Mouse (Mus musculus) embryonic facial prominence, embryonic 10.5 days (tissue): ENCODE data around the gene Hist2h4. TPM values are rescaled to one million over a fixed set of nuclear protein-coding genes. Genes with fewer than 3 reads are reported as not detected.

Experiments
- DNase-seq: peaks from one replicate; pipeline ENCODE4 v3.0.0-alpha.2; 2017; ENCODE audit warnings: low spot score
- H3K27ac ChIP-seq: fragments of 300-500 bp; sonication (generic); replicated peaks from 2 replicates; pipeline ENCODE4 v1.5.1; 2016; ENCODE audit warnings: mild to moderate bottlenecking
- H3K27me3 ChIP-seq: fragments of 300-500 bp; sonication (generic); replicated peaks from 2 replicates; pipeline ENCODE4 v1.6.1; 2016; ENCODE audit warnings: low read depth, mild to moderate bottlenecking; ENCODE audit not compliant: poor library complexity, severe bottlenecking
- H3K36me3 ChIP-seq: fragments of 300-500 bp; sonication (generic); replicated peaks from 2 replicates; pipeline ENCODE4 v1.6.1; 2016; ENCODE audit warnings: mild to moderate bottlenecking, moderate library complexity
- H3K4me1 ChIP-seq: fragments of 300-500 bp; sonication (generic); 2 replicates; pipeline ENCODE4 v1.6.1; 2016
- H3K4me3 ChIP-seq: fragments of 300-500 bp; sonication (generic); 2 replicates; pipeline ENCODE4 v1.5.1; 2016; ENCODE audit warnings: mild to moderate bottlenecking, moderate library complexity
- H3K9me3 ChIP-seq: fragments of 300-500 bp; sonication (generic); 2 replicates; pipeline ENCODE4 v1.6.1; 2016; ENCODE audit warnings: mild to moderate bottlenecking
- WGBS: fragments of 180-500 bp; shearing (Covaris S2); methylation state at CpG from one replicate; pipeline ENCODE4 v1.1.7; 2016; 5-methylcytosine and 5-hydroxymethylcytosine counted together
- polyA plus RNA-seq: library from polyadenylated mRNA; unstranded; fragments of >200 nt; fragmentation: Nextera tagmentation; extraction: Ambion mirVana; gene quantifications from 2 replicates; pipeline ENCODE4 v1.2.1, GENCODE M21; 2016

The Hist2h4 gene
- polyA plus RNA-seq, 1 experiment from 2014 or later = 12.8 TPM

GRCm38 (mm10) chr3:96237335-96237903 is 25.7 kb downstream of the Hist2h4 start:
- 31% methylated on average over 7 of the region's 7 CpGs for WGBS
- Histone ChIP-seq H3K4me3 (peak overlapping the region; percentile 60), H3K4me1 (peaks cover 22% of the 10 kb centered on the region), H3K27me3 (no peaks in the 10 kb centered on the region), H3K9me3 (no peaks in the 10 kb centered on the region), H3K27ac (peak overlapping the region; percentile 90), H3K36me3 (no peaks in the 10 kb centered on the region)
- peak; percentile 52 for DNase-seq

GRCm38 (mm10) chr3:96236834-96237334 is 26.2 kb downstream of the Hist2h4 start:
- DNase-seq = peak; percentile 33
- H3K27ac ChIP-seq = peak overlapping the region; percentile 90
- no peaks in the 10 kb centered on the region for H3K27me3 ChIP-seq
- peaks cover 19% of the 10 kb centered on the region for H3K4me1 ChIP-seq
- no peaks in the 10 kb centered on the region for H3K36me3 ChIP-seq
- H3K9me3 ChIP-seq = no peaks in the 10 kb centered on the region
- 82% methylated on average over 4 of the region's 4 CpGs for WGBS
- peak overlapping the region; percentile 60 for H3K4me3 ChIP-seq

- WGBS = 52% methylated on average over 3 of the region's 3 CpGs
Measured at GRCm38 (mm10) chr3:96235836-96236235, 27.3 kb downstream of the Hist2h4 start.

GRCm38 (mm10) chr3:96234914-96235313 is 28.2 kb downstream of the Hist2h4 start:
- no peaks in the 10 kb centered on the region for H3K36me3 ChIP-seq
- no peaks in the 10 kb centered on the region for H3K27me3 ChIP-seq
- H3K27ac ChIP-seq = no peak overlapping the region
- no peak for DNase-seq
- WGBS = 88% methylated on average over 2 of the region's 2 CpGs
- H3K4me3 ChIP-seq = no peak overlapping the region
- H3K4me1 ChIP-seq = peaks cover 11% of the 10 kb centered on the region
- no peaks in the 10 kb centered on the region for H3K9me3 ChIP-seq

More at GRCm38 (mm10) chr3:96235836-96236235, 27.3 kb downstream of the Hist2h4 start:
- no peak overlapping the region; the same call in 1 of the 2 replicates for H3K4me3 ChIP-seq
- no peak for DNase-seq
- no peaks in the 10 kb centered on the region for H3K36me3 ChIP-seq
- H3K9me3 ChIP-seq = no peaks in the 10 kb centered on the region
- no peak overlapping the region; the same call in 1 of the 2 replicates for H3K27ac ChIP-seq
- peaks cover 16% of the 10 kb centered on the region for H3K4me1 ChIP-seq
- no peaks in the 10 kb centered on the region for H3K27me3 ChIP-seq

- no peaks in the 10 kb centered on the region for H3K9me3 ChIP-seq
- H3K4me3 ChIP-seq = no peak overlapping the region
Measured at GRCm38 (mm10) chr3:96231758-96232120, 31.4 kb downstream of the Hist2h4 start.

GRCm38 (mm10) chr3:96230910-96231757 is 32.0 kb downstream of the Hist2h4 start:
- H3K4me3 ChIP-seq = no peak overlapping the region
- peaks cover 17% of the 10 kb centered on the region for H3K4me1 ChIP-seq
- no peaks in the 10 kb centered on the region for H3K27me3 ChIP-seq
- H3K9me3 ChIP-seq = no peaks in the 10 kb centered on the region
- no peak for DNase-seq
- WGBS = 75% methylated on average over 4 of the region's 4 CpGs
- no peak overlapping the region for H3K27ac ChIP-seq
- H3K36me3 ChIP-seq = no peaks in the 10 kb centered on the region

More at GRCm38 (mm10) chr3:96231758-96232120, 31.4 kb downstream of the Hist2h4 start:
- DNase-seq = no peak
- H3K27me3 ChIP-seq = no peaks in the 10 kb centered on the region
- H3K36me3 ChIP-seq = no peaks in the 10 kb centered on the region
- H3K27ac ChIP-seq = no peak overlapping the region
- 66% methylated on average over 2 of the region's 2 CpGs for WGBS
- H3K4me1 ChIP-seq = peaks cover 12% of the 10 kb centered on the region

GRCm38 (mm10) chr3:96230404-96230803 is 32.7 kb downstream of the Hist2h4 start:
- peaks cover 22% of the 10 kb centered on the region for H3K4me1 ChIP-seq
- 74% methylated on average over 2 of the region's 2 CpGs for WGBS
- no peaks in the 10 kb centered on the region for H3K9me3 ChIP-seq
- H3K27me3 ChIP-seq = no peaks in the 10 kb centered on the region
- no peak overlapping the region for H3K4me3 ChIP-seq
- DNase-seq = no peak
- no peak overlapping the region for H3K27ac ChIP-seq
- H3K36me3 ChIP-seq = no peaks in the 10 kb centered on the region

GRCm38 (mm10) chr3:96228828-96229227 is 34.3 kb downstream of the Hist2h4 start:
- H3K4me1 ChIP-seq = peaks cover 27% of the 10 kb centered on the region
- H3K9me3 ChIP-seq = no peaks in the 10 kb centered on the region
- H3K36me3 ChIP-seq = no peaks in the 10 kb centered on the region
- no peaks in the 10 kb centered on the region for H3K27me3 ChIP-seq
- WGBS = 73% methylated on average over 2 of the region's 2 CpGs
- no peak for DNase-seq
- no peak overlapping the region for H3K27ac ChIP-seq
- no peak overlapping the region for H3K4me3 ChIP-seq

GRCm38 (mm10) chr3:96226695-96227648 is 36.1 kb downstream of the Hist2h4 start:
- H3K9me3 ChIP-seq = no peaks in the 10 kb centered on the region
- DNase-seq = no peak
- no peaks in the 10 kb centered on the region for H3K27me3 ChIP-seq
- H3K4me1 ChIP-seq = peaks cover 44% of the 10 kb centered on the region
- peak overlapping the region; percentile 30 for H3K27ac ChIP-seq
- WGBS = 69% methylated on average over 8 of the region's 8 CpGs
- no peaks in the 10 kb centered on the region for H3K36me3 ChIP-seq
- no peak overlapping the region for H3K4me3 ChIP-seq

- Histone ChIP-seq H3K4me3 (no peak overlapping the region), H3K4me1 (peaks cover 54% of the 10 kb centered on the region)
Measured at GRCm38 (mm10) chr3:96225421-96225820, 37.7 kb downstream of the Hist2h4 start.

GRCm38 (mm10) chr3:96222774-96223173 is 40.3 kb downstream of the Hist2h4 start:
- H3K4me3 ChIP-seq = peak overlapping the region; percentile 70; the same call in 1 of the 2 replicates
- no peaks in the 10 kb centered on the region for H3K9me3 ChIP-seq
- H3K36me3 ChIP-seq = no peaks in the 10 kb centered on the region
- H3K27me3 ChIP-seq = no peaks in the 10 kb centered on the region
- no peak for DNase-seq
- H3K4me1 ChIP-seq = peaks cover 65% of the 10 kb centered on the region
- H3K27ac ChIP-seq = no peak overlapping the region; the same call in 1 of the 2 replicates
- WGBS = 89% methylated on average over 4 of the region's 4 CpGs

More at GRCm38 (mm10) chr3:96225421-96225820, 37.7 kb downstream of the Hist2h4 start:
- H3K27me3 ChIP-seq = no peaks in the 10 kb centered on the region
- H3K9me3 ChIP-seq = no peaks in the 10 kb centered on the region
- no peak for DNase-seq
- H3K27ac ChIP-seq = peak overlapping the region; percentile 48
- 28% methylated on average over 2 of the region's 2 CpGs for WGBS
- H3K36me3 ChIP-seq = no peaks in the 10 kb centered on the region

GRCm38 (mm10) chr3:96221640-96222038 is 41.5 kb downstream of the Hist2h4 start:
- peaks cover 54% of the 10 kb centered on the region for H3K4me1 ChIP-seq
- WGBS = 22% methylated on average over 9 of the region's 9 CpGs
- no peaks in the 10 kb centered on the region; the same call in 1 of the 2 replicates for H3K27me3 ChIP-seq
- DNase-seq = peak; percentile 26
- H3K9me3 ChIP-seq = no peaks in the 10 kb centered on the region
- H3K36me3 ChIP-seq = no peaks in the 10 kb centered on the region
- peak overlapping the region; percentile 97 for H3K27ac ChIP-seq
- peak overlapping the region; percentile 70 for H3K4me3 ChIP-seq
